Mouse (Mus musculus) forebrain, embryonic 10.5 days (tissue): Measurements from ENCODE around the gene Kansl1. TPM values are rescaled to one million over a fixed set of nuclear protein-coding genes. Genes with fewer than 3 reads are reported as not detected.
A peak's percentile ranks its signal among the peaks of the same experiment; 100 is the strongest.

Experiments
- DNase-seq: peaks from one replicate; pipeline ENCODE4 v3.0.0-alpha.2; 2017; ENCODE audit warnings: low spot score; ENCODE audit errors: extremely low spot score
- H3K27ac ChIP-seq: fragments of 300-500 bp; sonication (generic); 2 replicates; pipeline ENCODE4 v1.5.1; 2016; ENCODE audit warnings: mild to moderate bottlenecking
- H3K27me3 ChIP-seq: fragments of 300-500 bp; sonication (generic); 2 replicates; pipeline ENCODE4 v1.6.1; 2016; ENCODE audit warnings: mild to moderate bottlenecking; ENCODE audit not compliant: poor library complexity, severe bottlenecking
- H3K36me3 ChIP-seq: fragments of 300-500 bp; sonication (generic); replicated peaks from 2 replicates; pipeline ENCODE4 v1.6.1; 2016; ENCODE audit warnings: mild to moderate bottlenecking, moderate library complexity
- H3K4me1 ChIP-seq: fragments of 300-500 bp; sonication (generic); 2 replicates; pipeline ENCODE4 v1.6.1; 2016
- H3K4me3 ChIP-seq: fragments of 300-500 bp; sonication (generic); 2 replicates; pipeline ENCODE4 v1.5.1; 2016; ENCODE audit warnings: mild to moderate bottlenecking, moderate library complexity
- H3K9me3 ChIP-seq: fragments of 300-500 bp; sonication (generic); 2 replicates; pipeline ENCODE4 v1.6.1; 2016; ENCODE audit warnings: mild to moderate bottlenecking, moderate library complexity
- WGBS: fragments of 180-500 bp; shearing (Covaris S2); methylation state at CpG from one replicate; pipeline ENCODE4 v1.1.7; 2016; 5-methylcytosine and 5-hydroxymethylcytosine counted together
- polyA plus RNA-seq: library from polyadenylated mRNA; unstranded; fragments of >200 nt; fragmentation: Nextera tagmentation; extraction: Ambion mirVana; gene quantifications from 2 replicates; pipeline ENCODE4 v1.2.1, GENCODE M21; 2016

Gene Kansl1
- polyA plus RNA-seq, 1 experiment from 2014 or later: 24.5 TPM

DNA sequence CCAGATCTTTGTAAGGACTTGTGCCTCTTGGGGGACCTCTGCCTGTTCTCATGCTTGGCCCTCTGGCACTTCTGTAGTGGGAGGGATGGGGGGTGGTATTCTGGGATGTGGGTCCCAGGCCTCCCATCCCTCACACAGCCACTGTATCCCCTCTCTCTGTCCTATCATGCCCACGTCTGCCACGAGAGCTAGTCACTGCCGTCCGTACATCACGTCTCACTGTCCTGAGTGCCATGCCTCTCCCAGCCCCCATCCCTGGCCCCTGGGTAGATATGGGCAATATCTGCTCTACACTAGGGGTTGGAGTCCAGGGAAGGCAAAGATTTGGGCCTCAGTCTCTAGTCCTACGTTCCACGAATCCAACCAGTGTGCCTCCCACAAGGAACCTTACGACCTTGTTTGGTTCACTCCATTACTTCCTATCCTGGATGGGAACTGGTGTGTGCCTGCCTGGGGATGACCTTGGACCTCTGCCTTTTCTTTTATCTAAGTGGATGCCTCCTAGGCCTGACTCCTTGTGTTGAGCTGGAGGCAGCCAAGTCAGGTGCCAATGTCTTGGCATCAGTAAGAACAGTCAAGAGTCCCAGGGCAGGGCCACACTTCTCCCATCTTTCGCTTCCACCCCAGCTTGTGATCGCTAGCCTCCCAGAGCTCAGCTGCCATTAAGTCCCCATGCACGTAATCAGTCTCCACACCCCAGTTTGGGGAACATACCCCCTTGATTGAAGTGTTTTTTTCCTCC, 139.3 kb downstream of the Kansl1 start:
- WGBS: 90% methylated on average over 11 of the region's 11 CpGs
- Histone ChIP-seq H3K4me3 (no peak overlapping the region), H3K27me3 (no peaks in the 10 kb centered on the region), H3K36me3 (peaks cover 36% of the 10 kb centered on the region), H3K9me3 (no peaks in the 10 kb centered on the region), H3K27ac (no peak overlapping the region), H3K4me1 (no peaks in the 10 kb centered on the region)
- DNase-seq: no peak

DNA sequence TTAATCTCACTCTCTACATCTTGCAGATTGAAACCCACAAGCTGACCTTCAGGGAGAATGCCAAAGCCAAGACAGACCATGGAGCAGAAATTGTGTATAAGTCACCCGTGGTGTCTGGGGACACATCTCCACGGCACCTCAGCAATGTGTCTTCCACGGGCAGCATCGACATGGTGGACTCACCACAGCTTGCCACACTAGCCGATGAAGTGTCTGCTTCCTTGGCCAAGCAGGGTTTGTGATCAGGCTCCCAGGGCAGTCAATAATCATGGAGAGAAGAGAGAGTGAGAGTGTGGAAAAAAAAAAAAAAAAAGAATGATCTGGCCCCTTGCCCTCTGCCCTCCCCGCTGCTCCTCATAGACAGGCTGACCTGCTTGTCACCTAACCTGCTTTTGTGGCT, 140.7 kb downstream of the Kansl1 start:
- Histone ChIP-seq H3K27ac (no peak overlapping the region), H3K4me3 (no peak overlapping the region), H3K27me3 (no peaks in the 10 kb centered on the region), H3K36me3 (peaks cover 22% of the 10 kb centered on the region), H3K4me1 (no peaks in the 10 kb centered on the region), H3K9me3 (no peaks in the 10 kb centered on the region)
- DNase-seq: no peak
- 92% methylated on average over 6 of the region's 6 CpGs for WGBS

DNA sequence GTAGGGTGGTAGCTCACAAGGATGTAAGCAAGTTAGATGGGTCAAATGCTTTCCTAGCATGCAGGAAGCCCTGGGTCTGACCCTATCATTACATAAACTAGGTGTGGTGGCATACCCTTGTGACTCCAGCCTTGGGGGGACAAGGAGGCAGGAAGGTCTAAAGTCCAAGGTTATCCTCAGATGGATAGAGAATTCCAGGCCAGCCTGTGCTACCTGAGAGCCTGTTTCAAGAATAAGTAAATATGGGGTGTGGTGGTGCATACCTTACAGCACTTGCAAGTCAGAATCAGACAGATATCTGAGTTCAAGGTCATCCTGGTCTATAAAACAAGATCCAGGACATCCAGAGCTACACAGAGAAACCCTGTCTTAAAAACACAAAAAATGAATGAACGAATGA, 141.2 kb downstream of the Kansl1 start:
- Histone ChIP-seq H3K27me3 (no peaks in the 10 kb centered on the region), H3K36me3 (peaks cover 17% of the 10 kb centered on the region), H3K4me1 (no peaks in the 10 kb centered on the region), H3K4me3 (no peak overlapping the region), H3K9me3 (no peaks in the 10 kb centered on the region), H3K27ac (no peak overlapping the region)
- 93% methylated on average over 1 of the region's 1 CpGs for WGBS
- DNase-seq: no peak

DNA sequence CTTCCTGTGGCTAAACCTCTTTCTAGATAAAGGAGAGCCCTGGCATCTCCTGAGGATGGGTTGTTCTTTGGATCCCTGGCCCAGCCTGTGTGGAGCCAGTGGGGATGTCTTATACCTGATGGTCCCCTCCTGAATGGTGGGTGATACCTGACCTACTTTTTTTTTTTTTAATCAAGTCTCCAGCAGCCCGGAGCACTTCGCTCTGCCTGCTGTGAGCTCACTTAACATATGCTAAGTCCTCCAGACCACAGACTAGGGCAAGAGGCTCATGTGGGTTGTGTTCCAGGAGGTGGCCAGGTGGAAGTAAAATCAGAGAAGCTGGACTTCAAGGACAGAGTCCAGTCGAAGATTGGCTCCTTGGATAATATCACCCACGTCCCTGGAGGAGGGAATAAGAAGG, 146.5 kb downstream of the Kansl1 start:
- Histone ChIP-seq H3K27me3 (peaks cover 26% of the 10 kb centered on the region), H3K27ac (no peak overlapping the region), H3K36me3 (no peaks in the 10 kb centered on the region), H3K4me3 (no peak overlapping the region), H3K4me1 (peaks cover 34% of the 10 kb centered on the region), H3K9me3 (no peaks in the 10 kb centered on the region)
- no peak for DNase-seq
- 35% methylated on average over 4 of the region's 4 CpGs for WGBS

DNA sequence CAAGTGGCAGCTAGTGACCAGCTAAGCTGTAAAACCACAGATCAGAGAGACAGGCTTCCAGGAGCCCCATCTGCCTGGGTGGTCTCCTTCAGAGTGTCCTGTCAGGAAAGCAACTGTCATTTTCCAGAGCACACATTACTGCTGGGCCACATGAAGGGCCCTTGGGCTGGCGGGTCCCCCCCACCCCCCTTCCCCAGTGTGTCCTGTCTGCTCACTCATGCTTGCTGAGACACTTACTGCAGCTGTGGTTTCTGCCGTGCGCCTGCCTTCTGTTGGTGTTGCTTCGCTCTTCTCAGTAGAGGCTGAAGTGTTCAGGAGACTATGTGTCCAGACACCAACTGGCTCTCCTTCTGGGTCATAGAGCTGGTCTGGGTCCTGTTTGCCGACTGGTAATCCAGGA, 148.2 kb downstream of the Kansl1 start:
- no peak for DNase-seq
- Histone ChIP-seq H3K4me1 (peaks cover 34% of the 10 kb centered on the region), H3K9me3 (no peaks in the 10 kb centered on the region), H3K27ac (no peak overlapping the region), H3K36me3 (no peaks in the 10 kb centered on the region), H3K4me3 (no peak overlapping the region), H3K27me3 (peaks cover 26% of the 10 kb centered on the region)
- WGBS: 64% methylated on average over 5 of the region's 5 CpGs

DNA sequence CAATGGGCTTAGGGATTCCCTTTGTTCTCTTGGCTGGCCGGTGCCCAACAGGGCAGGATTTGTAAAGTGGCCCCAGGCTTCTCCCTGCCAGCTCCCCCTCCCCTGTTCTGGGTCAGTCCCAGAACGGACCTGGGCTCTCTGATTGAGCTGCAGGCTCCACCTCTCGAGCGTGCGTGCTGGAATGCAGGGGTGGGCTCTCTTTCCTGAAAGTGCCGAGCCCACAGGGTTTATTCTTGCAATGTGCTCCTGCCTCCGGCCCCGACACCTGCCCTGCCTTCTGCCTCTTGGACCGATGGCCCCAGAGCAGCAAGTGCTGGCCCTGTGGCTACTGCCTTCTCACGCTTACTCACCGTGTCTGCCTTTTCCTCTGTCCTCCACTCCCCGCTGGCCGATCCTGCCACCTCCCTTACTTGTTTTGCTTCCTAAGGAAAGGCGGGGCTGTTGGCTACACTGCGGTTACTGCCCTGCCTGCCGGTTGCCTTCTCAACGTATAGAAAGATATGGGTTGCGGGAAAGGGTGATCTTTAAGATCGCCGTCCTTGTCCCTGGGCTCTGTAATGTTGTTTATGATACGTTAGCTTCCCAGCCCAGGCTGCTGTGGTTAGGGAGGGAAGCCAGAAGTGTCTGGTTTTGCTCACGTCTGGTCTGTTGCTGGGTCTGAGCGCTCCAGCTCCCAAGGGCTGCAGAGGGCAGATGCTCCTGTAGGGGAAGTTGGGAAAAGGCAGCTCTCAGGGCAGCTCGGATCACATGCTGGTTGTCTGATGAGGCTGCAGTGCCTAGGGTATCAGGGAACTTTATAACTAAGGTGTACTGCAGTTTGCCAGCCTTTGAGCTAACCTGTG, 149.5 kb downstream of the Kansl1 start:
- Histone ChIP-seq H3K4me1 (peaks cover 34% of the 10 kb centered on the region), H3K4me3 (peak overlapping the region; percentile 59), H3K27me3 (peaks cover 26% of the 10 kb centered on the region), H3K9me3 (no peaks in the 10 kb centered on the region), H3K27ac (peak overlapping the region; percentile 81), H3K36me3 (no peaks in the 10 kb centered on the region)
- 1% methylated on average over 24 of the region's 24 CpGs for WGBS
- peak; percentile 51 for DNase-seq

DNA sequence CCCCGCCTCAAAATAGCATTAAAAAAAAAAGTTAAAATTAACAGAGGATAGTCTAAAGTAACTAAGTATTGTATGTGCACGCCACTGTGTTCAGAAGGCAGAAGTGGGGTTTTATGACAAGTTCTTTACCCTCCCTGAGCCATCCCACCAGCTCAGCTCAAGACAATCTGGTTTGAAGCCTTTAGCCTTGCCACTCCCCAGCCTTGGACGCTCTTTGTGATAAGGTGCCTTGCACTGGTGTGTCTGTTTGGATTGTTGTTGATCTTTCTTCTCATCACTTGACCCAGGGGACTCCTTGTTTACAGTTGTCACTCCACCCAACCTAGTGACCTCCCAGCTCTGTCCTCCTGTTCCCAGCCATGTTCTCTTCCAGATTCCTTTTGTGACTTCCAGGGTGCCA, 151.0 kb downstream of the Kansl1 start:
- Histone ChIP-seq H3K9me3 (no peaks in the 10 kb centered on the region), H3K27me3 (peaks cover 26% of the 10 kb centered on the region), H3K4me3 (no peak overlapping the region), H3K27ac (no peak overlapping the region; the same call in 1 of the 2 replicates), H3K4me1 (peaks cover 34% of the 10 kb centered on the region), H3K36me3 (no peaks in the 10 kb centered on the region)
- WGBS: 84% methylated on average over 3 of the region's 3 CpGs
- no peak for DNase-seq

DNA sequence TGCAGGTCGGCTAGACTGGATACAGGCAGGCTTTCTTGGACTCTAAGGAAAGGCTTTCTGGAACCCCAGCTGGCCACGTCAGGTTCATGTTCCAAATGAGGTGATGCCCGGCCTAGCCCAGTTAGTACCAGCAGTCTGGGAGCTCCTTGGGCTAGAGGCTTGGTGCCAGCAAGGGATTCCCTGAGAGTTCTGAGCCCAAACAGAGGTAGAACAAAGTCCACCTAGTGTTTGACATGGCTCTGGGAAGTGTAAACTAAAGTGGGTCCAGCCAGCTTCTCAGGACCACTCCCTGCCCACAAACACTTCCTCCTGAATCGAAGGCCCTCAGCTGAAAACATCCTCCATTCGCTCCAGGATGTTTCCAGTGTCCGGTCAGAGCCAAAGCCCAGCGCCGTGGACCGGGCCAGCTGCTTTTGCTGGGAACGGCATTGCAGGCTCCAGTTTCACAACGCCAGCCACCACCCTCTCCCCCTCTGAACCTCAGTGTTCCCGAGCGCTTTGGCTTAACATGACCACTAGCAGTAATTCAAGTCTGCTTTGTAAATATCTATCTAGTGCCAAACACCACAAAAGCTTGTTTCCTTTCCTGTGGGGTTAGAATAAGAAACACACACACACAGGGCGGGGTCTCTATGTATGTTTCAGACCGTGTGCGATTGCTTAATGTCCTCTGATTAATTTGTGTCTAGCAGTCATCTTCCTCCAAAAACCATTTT, 151.8 kb downstream of the Kansl1 start:
- WGBS: 80% methylated on average over 16 of the region's 16 CpGs
- H3K4me1 ChIP-seq: peaks cover 34% of the 10 kb centered on the region
- no peak overlapping the region for H3K4me3 ChIP-seq
- peaks cover 26% of the 10 kb centered on the region for H3K27me3 ChIP-seq
- H3K9me3 ChIP-seq: no peaks in the 10 kb centered on the region
- H3K36me3 ChIP-seq: no peaks in the 10 kb centered on the region
- DNase-seq: no peak
- H3K27ac ChIP-seq: no peak overlapping the region

DNA sequence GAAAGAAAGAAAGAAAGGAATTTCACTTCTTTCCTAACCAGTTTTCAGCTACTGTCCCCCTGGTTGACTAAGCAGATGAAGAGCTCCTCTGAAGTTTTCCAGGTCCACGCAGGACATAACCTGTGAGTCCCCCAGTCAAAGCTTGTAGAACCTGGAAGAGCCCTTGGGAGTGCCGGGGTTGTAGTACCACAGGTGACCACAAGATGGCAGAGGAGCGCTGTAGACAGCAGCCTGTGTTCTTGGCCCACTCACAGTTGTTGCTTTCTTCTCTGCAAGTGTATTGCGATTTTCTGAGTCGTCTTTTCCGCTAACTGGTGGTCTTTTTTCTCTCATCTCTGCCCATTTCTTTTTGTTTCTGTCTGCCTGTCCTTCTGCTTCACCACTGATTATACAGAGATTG, 153.0 kb downstream of the Kansl1 start:
- peaks cover 23% of the 10 kb centered on the region for H3K27me3 ChIP-seq
- WGBS: 9% methylated on average over 6 of the region's 6 CpGs
- no peaks in the 10 kb centered on the region for H3K9me3 ChIP-seq
- no peak overlapping the region for H3K27ac ChIP-seq
- H3K36me3 ChIP-seq: no peaks in the 10 kb centered on the region
- peak; percentile 83 for DNase-seq
- peaks cover 29% of the 10 kb centered on the region for H3K4me1 ChIP-seq
- H3K4me3 ChIP-seq: no peak overlapping the region

DNA sequence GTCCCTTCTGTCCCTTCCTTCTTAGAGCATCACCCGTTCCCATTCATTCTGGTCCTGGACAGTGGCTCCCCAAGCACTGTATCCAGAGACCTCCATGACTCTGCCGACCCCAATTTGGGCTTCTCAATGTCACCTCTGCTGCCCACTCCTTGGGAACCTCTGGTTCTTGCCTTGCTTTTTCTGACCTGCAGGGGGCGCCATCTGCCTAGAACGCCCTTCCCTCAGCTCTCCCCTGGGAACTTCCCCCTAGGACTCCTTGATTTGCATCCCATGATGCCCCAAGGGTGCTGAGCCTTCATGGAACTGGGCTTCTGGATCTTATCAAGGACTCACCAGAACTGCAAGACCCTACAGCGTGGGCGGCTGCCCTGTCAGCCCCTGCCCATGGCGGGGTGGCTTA, 157.0 kb downstream of the Kansl1 start:
- Histone ChIP-seq H3K27ac (no peak overlapping the region), H3K27me3 (peaks cover 25% of the 10 kb centered on the region), H3K36me3 (no peaks in the 10 kb centered on the region), H3K4me1 (peaks cover 6% of the 10 kb centered on the region), H3K9me3 (no peaks in the 10 kb centered on the region), H3K4me3 (no peak overlapping the region)
- no peak for DNase-seq
- WGBS: 73% methylated on average over 7 of the region's 7 CpGs

DNA sequence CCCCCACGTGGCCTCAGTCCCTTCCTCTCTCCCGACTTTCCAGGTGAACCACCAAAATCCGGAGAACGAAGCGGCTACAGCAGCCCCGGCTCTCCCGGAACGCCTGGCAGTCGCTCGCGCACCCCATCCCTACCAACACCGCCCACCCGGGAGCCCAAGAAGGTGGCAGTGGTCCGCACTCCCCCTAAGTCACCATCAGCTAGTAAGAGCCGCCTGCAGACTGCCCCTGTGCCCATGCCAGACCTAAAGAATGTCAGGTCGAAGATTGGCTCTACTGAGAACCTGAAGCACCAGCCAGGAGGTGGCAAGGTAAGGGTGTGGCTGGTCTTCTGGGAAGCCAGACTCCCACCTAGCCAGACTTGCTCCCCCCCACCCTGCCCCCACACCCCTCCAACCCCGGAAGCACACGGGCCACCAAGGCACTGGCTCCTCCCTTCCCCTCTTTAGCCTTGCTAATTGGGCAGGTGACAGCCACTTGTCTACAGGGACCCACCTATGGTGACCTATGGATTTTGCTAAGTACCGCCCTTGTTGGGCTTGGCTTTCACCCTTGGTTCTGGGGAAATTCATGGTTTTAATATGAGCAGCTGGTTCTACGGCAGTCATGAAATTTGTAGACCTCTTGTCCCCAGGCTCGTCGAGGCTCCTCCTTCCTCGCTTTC, 158.3 kb downstream of the Kansl1 start:
- no peak for DNase-seq
- H3K4me1 ChIP-seq: peaks cover 6% of the 10 kb centered on the region
- no peaks in the 10 kb centered on the region for H3K36me3 ChIP-seq
- H3K4me3 ChIP-seq: peak overlapping the region; percentile 31
- H3K27ac ChIP-seq: peak overlapping the region; percentile 30; the same call in 1 of the 2 replicates
- peaks cover 25% of the 10 kb centered on the region for H3K27me3 ChIP-seq
- WGBS: 18% methylated on average over 23 of the region's 23 CpGs
- H3K9me3 ChIP-seq: no peaks in the 10 kb centered on the region
